Mouse (Mus musculus): ENCODE measurements around the gene Clic6. TPM values are rescaled to one million over a fixed set of nuclear protein-coding genes. Genes with fewer than 3 reads are reported as not detected.
"Not testable (repeated sequence)": the region's sequence is repeated elsewhere in the genome, so short reads cannot be mapped to it uniquely, and the experiment has no call there.

The Clic6 gene
- total RNA-seq, 2 experiments from 2014 or later: 0.12 to 0.30 TPM

GRCm38 (mm10) chr16:92470706-92471105, 14.8 kb upstream of the Clic6 start, which contains the start of gene Rcan1:
Rcan1 (minus strand) TSS chr16:92470867.
- DNase-seq: no peak

DNA sequence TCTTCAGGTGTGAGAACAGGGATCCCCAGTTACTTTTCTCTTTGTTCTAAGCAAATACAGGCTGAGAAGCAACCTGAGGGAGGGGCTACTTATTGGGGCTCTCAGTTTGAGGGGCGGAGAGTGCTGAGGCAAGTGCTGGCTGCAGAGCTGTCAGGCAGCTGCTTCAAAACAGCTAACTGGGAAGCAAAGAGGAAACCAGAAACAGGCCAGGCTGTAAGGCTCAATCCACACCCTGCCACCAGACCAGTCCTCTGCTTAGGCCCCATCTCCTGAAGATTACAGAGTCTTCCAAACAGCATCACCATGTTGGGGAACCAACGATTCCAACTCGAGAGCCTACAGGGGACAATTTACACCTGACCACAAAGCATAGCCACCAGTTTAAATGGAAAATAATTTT, 12.6 kb upstream of the Clic6 start:
- no peak for DNase-seq

- DNase-seq: no peak
Observed at GRCm38 (mm10) chr16:92475093-92475860, 10.3 kb upstream of the Clic6 start.

DNA sequence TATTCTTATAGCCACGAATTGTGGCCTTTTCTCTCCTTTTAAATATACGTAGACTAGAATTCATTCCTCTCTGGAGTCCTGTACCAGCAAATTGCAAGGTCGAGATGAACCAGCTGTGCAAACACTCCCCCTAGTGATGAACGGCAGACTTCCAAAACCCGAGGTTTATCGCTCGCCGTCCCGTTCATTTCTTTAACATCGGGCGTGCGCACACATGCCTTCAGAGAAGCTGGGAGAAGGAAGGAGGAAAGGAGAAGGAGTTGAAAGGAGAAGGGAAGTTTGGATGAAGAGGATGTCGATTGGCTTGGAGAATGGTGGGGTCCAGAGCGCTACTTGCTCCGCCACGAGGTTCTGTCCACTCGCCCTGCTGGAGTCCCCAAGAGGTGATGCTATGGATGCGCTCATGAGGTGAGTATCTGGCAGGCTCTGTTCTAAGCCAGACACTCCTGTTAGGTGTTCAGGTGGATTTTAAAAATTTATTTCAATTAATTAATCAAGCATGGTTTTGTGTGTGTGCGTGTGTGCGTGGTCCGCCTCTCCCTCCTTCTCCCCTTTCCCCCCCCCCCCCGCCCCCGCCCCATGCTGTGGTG, 6.9 kb upstream of the Clic6 start:
- peak; percentile 80 for DNase-seq

DNA sequence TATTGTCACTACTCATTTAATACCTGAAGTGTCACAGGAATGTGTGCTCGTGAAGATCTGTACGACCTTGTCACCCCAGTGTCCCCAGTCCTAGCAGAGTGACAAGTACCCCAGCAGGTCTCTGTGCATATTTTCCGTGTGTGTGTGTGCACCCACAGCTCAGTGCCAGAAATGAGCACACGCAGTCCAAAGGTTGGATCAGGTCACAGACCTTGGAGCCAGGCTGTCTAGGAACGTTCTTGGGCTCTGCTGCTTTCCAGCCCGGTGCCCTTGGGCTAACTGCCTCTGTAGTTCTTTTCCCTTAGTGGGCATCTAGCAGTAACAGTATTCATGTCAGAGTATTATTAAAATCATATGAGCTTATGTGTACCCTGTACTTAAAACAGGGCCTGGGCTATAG, 1.6 kb downstream of the Clic6 start:
- no peak for DNase-seq

DNA sequence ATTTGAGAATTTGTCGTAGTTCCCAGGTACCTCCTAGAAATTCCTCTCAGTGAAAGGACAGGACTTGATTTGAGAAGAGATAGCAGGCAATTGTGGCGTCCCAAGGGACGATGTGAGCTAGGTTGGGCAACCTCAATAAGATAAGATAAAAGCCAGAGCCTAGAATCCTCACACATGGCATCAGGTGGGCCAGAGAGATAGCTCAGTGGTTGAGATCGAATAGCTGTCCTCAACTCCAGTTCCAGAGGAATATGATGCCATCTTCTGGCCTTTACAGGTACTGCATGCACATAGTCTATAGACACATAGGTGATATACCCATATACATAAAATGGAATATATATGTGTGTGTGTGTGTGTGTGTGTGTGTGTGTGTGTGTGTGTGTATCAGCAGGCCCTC, 2.0 kb downstream of the Clic6 start:
- peak; percentile 47 for DNase-seq

- DNase-seq: no peak
Observed at GRCm38 (mm10) chr16:92488456-92488855, 2.9 kb downstream of the Clic6 start.

DNA sequence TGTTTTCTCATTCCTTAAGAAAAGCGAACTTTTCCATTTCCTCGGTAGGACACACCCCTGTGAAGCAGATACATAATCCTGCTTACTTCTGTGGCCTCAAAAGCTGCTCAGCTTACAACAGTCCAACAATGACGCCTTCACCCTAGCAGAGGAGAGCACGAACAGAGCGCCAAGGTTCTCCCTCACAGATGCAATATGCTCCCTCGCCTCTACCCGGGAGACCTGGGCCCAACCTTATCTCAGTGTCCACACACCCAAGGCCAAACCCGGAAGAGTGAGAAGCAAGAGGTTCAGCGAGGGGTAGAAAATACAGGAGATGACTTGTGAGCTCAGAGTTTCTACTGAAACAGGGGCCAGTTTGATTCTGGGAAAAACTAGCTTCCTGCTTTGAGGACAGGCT, 3.8 kb downstream of the Clic6 start:
- DNase-seq: no peak

DNA sequence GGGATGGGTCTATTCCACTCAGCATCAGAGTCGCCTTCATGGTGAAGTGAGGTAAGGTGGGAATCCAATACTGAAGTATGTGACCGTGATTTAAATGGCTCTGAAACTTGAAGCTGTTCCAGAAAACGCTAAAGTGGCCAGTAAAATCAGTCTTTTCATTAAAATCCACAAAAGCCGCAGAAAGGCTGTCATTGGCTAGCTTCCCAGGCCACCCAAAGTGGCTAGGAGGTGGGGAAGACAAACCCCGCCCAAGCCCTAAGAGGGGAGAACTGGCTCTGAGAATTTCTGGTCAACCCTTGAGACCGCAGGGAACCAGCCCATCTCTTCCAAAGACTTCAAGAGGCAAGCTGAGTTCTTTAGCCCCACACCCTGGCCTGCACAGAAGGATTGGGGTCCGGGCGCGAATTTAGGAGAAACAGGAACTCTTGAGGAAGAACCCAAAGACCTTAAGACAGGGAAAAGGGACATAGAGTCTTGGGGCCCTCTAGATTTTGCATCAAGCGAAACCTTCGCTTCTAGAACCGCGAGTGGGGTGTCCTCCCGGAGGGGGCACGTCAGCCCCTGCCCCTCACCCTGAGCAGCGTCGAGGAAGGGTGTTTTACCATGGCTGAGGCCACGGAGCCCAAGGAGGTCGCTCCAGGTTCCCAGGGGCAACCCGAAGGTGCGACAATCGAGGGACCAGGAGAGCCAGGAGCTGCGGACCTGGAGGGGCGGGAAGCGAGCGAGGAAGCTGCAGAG, 12.5 kb downstream of the Clic6 start:
- DNase-seq: no peak

DNA sequence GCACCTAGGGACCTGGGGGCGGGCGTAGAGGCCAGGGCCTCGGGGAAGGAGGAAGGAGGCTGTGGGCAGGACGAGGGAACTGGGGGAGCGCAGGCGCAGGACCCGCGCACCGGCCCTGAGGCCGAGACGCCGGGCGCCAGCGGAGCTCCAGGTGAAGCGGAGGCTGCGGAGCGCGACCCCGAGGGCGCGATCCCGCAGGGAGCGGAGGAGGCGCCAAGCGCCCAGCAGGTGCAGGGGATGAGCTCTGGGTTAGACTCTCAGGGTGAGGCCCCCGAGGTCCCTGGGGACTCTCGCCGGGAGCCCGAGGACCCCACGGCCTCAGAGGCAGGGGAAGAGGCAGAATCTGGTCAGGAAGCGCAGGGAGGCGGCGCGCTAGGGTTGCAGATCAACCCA, 13.0 kb downstream of the Clic6 start:
- no peak for DNase-seq

- DNase-seq: no peak
Observed at GRCm38 (mm10) chr16:92499324-92499723, 13.8 kb downstream of the Clic6 start.

GRCm38 (mm10) chr16:92500534-92500933, 15.0 kb downstream of the Clic6 start:
- no peak for DNase-seq

DNA sequence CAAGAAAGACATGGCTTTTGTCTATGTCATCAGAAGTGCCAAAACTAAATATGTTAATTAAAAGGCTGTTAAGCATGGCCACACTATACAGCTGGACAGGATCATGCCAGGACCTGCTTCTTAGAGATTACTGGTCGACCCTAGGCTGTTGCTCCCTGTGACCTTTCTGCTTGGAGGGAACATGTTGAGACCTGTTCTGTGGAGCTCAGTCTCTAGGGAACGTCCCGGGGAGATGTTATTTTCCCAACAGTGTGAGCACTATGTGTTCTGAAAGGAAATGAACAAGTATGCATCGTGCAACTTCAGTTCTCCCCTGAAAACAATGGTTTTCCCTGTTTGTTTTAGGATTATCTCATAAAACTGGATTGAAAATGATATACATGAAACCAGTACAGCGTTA, 17.6 kb downstream of the Clic6 start:
- no peak for DNase-seq

GRCm38 (mm10) chr16:92507573-92507972, 22.0 kb downstream of the Clic6 start:
- DNase-seq: no peak

- DNase-seq: no peak
Observed at GRCm38 (mm10) chr16:92510835-92511772, 25.6 kb downstream of the Clic6 start.

- DNase-seq: peak; percentile 33
Observed at GRCm38 (mm10) chr16:92511773-92512391, 26.3 kb downstream of the Clic6 start.

DNA sequence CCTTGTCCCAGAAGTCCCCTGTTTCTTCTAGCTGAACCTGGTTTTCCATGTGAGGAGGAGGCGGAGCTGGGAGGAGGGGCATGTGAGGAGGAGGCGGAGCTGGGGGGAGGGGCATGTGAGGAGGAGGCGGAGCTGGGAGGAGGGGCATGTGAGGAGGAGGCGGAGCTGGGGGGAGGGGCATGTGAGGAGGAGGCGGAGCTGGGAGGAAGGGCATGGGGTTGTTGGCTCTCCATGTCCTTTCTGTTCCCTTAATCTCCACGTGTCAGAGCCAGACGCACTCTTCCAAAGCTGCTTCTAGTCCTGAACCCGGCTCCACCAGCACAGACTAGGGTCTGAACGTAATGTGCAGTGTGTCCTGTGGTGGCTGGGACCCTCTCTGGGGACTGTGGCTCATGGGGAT, 29.4 kb downstream of the Clic6 start:
- not testable (repeated sequence) for DNase-seq

DNA sequence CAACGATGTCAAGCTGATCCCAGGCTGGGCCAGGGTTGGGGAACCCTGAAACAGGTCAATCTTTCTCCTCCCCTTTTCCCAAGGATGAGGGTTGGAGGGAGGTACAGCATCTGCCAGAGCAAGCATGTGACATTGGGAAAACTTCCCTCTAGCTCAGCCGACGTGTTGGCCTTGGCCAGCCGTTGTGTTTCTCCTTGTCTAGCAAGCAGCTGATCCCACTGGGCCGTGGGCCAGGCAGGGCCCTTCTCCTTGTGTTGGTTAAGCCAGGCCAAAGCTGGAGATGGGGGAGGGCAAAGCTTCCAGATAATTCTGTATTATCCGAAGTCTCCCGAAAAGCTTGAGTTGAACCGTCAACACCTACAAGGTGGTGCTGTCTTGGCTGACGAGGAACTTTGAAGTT, 30.6 kb downstream of the Clic6 start:
- DNase-seq: peak; percentile 33

GRCm38 (mm10) chr16:92518718-92519117, 33.2 kb downstream of the Clic6 start:
- no peak for DNase-seq

- peak; percentile 51 for DNase-seq
Observed at GRCm38 (mm10) chr16:92519820-92520492, 34.4 kb downstream of the Clic6 start.

DNA sequence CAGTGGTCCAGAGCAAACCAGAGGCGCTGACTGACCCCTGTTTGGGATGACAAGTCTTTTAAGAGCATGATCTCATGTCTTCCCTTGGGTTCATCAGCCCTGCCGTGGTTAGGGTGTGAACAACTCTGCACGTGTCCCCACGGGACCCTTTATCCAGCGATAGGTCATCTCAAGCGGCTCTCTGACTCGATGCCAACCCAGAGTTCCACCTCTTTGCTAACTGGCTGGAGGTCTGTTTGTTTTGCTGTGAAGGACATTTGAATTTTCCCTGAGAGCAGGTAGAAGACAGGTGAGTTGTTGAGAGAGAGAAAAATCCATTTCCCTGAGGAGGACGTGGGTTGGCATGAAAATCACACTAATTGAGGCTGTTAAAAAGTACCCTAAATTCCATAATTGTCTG, 37.8 kb downstream of the Clic6 start:
- no peak for DNase-seq

All from adrenal gland, postnatal 10 days (tissue).